Mouse (Mus musculus) cerebellum, postnatal 25 days (tissue): ENCODE measurements around the gene Cdhr2.

Experiments
- DNase-seq, 2 experiments: peaks; one replicate each; pipeline ENCODE4 v3.0.0; 2021; ENCODE audit warnings: mixed read lengths in 2 of 2

The Cdhr2 gene

DNA sequence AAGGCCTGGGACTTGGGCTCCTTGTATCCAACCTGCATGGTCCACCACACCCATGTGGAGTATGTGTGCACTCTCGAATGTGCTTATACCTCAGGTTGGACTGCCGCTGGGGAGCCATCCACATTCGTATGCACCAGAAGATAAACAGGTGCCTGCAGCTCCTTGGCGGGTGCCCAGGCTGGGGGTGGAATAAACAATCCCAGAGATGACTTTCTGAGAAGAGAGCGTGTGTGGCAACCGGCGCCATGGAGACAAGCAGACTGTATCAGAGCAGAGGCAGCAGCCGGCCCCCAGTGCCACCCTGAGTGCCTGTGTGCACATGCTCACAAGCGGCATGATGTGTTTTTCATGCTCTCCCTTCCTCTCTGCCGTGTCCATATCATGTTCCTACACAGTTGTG, 51.4 kb downstream of the Cdhr2 start:
- peak; percentile 70 to 82 for DNase-seq

DNA sequence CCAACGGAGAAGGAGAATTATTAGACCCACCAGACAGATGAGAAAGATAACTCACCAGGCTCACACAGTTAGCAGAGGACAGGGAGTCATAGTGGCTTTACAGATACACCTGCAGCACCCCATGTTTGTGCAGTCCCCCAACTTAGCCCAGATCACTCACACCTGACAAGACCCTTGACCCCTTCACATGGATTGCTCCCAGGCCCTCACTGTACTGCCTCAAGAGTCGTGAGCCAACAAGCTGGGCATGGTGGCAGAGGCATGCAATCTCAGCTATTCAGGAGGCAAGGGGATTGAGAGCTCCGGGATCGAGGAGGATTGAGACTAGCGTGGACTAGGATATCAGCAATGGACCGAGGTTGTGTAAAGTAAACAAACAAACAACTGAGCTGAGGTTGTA, 52.5 kb downstream of the Cdhr2 start:
- no peak for DNase-seq

DNA sequence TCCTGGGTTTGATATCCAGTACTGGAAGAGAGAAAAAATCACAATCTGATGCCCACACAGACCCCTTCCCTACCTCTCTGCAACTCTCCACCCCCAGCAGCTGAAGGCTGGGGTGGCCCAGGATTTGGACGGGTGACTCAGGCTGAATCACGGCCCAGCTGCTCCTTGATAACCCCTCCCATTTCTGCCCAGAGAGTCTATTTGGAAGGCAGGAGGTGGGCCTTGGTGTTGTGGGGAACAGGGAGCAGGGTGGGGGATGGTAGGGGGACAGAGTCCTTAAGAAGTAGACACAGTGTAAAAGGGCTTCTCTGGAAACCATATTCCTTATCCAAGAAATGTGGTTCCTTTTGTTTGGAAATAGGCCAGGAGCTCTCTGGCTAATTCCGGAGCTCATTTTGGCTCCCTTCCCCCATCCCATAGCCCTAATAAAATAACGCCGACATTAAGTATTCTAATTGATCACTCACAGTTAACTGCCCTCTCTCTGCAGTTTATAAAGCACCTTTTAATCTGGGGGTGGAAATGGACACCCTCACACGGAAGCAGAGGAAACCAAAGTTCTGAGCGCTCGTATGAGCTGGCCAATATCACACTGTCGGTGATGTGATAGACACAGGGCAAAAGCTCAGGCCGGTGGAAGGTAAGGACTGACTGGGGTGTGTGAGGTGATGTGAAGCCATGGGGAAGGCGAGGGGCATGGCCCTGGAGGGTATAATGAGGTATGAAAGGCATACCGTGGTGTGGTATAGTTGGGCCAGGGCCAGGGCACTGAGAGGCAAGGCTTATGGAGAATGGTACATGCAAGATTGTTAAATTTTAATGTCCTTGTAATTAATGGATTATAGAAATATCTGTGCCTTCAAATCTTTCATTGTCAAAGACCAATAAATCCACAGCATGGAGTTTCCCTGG, 53.2 kb downstream of the Cdhr2 start:
- DNase-seq = peak; percentile 47 to 60

DNA sequence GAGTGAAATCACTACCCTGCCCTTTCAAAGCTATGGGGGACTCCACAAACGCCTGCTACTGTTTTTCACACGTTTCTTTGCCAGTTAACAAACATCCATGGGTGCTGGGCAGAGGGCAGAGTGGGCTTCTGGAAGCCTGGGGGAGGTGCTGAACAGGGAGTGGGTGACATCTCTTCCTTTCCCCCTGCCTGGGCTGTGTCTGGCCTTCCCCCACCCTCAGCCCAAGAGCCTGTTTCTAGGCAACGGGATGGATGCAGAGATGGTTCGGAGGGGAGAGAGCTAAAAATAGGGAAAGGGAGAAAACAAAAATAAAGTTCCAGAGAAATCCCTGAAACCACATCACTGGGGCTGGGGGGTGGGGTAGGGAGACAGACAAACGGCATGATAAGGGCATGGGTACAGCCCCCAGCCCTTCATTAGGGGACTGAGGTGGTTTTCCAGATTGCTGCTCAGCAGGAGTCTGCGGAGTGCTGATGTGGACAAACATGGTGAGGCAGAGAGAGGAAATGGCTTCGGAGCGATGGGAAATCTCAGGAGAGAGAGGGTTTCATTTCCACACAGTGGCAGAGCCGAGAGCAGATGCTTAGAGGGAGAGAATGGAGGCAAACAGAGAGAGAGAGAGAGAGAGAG, 54.1 kb downstream of the Cdhr2 start:
- peak; percentile 54 to 60 for DNase-seq

DNA sequence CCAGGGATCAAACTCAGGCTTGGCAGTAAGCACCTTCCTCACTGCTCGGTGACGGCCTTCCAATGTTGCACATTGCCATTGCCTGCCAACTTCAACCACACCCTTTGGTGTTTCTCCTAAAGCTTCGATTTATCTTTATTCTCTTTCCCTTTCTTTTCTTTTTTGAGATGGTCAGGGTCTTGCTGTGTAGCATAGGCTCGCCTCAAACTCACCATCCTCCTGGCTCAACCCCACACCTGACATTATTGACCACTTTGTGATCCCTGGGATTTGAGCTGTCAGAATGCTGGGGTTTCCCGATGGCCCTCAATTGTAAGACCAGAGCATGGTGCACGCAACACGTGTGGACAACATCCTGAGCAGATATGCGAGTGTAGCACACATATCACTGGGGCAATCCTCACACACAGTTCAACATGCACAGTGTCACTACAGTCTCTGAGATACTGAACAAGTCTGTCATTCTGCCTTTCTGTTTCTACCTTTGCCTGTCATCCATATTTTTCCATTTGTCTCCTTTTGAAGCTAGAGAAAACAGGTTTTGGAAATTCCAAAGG, 55.0 kb downstream of the Cdhr2 start:
- DNase-seq = peak; percentile 33 to 36

DNA sequence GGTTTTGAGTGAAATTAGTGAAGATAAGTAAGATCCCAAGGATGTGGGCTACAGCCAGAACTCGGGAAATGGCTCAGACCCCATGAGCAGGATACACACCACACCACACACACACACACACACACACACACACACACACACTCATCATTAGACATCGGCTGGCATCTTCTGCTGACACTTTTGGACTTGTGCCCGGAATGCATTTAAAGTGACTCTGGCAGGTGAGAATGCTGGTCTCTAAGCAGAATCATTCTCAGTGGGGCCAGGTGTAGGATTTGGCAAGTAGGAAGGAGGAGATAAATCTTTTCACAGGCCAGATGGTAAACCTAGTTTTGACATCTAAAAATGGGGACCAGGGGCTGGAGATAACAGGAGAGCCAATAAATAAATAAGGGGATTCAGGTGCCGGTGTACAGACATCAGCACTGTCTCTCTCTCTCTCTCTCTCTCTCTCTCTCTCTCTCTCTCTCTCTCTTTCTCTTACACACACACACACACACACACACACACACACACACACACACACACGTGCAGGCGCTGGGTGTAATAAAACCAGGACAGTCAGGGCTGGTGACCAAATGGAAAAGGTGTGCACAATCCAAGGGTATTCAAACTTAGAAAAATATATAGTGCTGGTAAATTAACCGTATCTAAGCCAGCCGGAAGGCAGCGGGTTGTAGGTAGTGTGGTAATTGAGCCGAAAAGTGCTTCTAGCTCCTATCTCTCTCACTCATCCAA, 56.0 kb downstream of the Cdhr2 start:
- peak; percentile 79 to 88 for DNase-seq

DNA sequence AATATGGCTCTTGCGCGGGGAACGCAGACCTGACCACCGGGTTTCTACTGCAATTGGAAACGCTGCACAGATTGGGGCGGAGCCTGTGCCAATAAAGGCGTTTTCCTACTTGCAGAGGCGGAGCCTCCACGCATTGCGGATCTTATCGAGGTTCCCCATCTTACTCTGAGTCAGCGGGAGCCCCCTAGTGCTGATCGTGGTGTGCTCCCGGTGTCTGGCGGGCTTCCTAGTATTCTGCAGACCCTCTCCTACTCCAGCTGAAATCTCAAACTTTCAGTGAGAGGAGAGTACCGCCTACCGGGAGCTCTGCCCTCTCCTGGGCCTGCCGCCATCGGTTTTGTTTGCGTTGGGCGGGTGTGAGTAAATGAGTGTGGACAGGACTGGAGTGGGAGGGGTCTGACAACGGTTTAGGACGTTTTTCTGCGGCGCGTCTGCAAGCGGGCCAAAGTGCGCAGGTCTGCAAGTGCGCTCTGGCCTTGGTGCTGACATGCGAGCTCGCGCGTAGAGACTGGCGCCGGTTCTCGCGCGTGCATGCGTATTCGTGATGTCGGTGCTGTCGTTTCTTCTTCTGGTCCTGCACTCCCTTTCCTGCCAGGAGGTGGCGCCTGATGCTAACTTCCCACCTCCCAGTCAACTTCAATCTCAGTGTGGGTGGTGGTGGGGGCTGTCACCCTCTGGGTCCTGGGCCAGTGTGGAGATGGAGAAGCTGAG, 56.9 kb downstream of the Cdhr2 start:
- peak; percentile 97 to 98 for DNase-seq

DNA sequence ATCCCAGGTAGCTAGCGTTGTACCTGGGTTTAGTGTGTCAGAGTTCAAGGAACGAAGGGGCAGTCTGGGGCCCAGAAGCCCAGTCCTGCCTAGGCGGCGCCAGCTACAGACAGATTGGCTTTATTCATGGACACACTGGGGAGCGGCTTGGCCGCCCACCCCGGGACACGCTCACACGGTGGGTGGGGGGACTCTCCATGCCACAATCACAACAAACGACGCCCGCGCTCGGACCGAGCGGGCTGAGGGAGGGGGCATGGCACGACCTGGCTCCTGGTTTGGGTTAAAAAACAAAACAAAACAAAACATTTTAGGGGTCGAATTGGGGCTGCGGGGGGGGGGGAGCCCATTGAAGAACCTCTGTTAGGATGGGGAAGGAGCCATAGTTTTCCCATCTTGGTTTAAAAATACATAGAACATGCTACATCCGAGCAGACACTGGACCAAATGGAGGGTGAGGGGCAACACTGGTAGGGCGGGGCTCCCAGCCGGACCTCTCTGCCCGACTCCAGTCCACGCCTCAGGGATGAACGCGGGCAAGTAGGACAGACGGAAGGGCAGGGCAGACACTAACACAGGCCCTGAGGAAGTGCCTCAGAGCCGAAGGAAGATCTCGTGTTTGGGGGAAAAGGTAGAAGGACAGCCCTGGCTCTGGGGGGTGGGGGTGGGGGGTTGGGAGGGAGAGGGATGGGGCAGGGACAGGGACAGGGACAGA, 57.7 kb downstream of the Cdhr2 start:
- DNase-seq = peak; percentile 49 to 58

DNA sequence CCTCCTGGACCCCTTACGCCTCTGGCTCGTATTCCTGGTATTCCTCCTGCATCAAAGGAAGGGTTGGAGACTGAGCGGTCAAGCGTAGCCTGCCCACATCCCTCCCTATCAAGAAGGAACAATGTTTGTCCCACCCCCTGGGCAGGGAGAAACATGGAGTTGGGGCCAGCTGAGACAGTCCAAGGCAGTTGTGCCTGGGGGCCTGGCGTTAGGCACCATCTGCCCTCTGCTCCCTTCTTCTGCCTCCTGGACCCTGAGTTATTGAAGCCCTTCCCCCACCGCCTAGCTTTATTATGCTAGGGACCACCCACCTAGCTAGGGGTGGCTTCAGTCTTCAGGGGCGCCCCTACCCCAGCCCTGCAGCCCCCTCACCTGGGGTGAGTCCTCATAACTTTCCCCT, 58.2 kb downstream of the Cdhr2 start:
- DNase-seq = peak; percentile 50 to 55

DNA sequence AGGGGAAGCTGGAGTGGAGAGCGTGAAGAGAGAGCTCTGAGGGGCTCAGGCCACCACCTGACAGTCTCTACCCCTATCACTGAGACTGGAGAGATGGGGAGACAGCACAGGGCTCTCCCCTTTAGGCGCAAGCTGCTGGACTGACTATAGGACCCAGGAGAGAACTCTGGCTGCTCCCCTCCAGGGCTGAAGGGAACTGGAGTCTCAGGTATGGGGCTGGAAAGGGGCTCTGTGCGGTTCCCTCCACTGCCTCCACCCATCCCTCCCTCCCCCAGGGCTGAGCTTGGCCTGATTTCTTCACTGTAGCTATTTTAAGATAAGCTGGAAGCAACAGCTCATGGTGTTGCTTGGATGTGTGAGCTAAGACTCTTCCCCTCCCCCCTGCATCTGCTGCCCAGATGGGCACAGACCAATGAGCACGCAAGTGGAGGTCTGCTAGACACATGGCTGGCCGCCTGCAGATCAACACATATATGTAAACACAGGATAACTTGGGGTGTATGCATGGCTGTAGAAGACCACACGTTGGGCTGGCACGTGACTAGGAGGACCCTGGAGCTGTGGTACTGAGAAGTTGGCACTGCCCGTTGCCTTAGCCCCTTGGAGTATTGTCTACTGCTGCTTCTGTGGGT, 59.0 kb downstream of the Cdhr2 start:
- DNase-seq = peak; percentile 68 to 79

DNA sequence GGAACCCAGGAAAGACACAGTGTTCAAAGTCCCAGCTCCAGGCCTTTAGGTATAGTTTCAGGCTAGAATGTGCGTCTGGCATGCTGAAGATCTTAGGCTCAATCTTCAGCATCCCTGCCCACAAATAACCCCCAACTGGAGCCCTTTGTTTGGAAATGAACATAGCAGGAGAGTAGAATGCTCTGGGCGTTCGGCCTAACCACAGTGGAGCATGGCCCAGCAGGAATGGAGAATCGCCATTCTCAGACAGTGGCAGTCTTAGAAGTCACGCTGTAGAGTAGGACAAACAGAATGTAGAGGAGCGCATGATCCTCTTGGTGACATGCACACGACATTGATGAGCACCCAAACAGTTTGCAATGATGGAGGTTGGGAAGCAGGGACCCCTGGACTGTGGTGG, 59.6 kb downstream of the Cdhr2 start:
- DNase-seq = peak; percentile 38 to 41

DNA sequence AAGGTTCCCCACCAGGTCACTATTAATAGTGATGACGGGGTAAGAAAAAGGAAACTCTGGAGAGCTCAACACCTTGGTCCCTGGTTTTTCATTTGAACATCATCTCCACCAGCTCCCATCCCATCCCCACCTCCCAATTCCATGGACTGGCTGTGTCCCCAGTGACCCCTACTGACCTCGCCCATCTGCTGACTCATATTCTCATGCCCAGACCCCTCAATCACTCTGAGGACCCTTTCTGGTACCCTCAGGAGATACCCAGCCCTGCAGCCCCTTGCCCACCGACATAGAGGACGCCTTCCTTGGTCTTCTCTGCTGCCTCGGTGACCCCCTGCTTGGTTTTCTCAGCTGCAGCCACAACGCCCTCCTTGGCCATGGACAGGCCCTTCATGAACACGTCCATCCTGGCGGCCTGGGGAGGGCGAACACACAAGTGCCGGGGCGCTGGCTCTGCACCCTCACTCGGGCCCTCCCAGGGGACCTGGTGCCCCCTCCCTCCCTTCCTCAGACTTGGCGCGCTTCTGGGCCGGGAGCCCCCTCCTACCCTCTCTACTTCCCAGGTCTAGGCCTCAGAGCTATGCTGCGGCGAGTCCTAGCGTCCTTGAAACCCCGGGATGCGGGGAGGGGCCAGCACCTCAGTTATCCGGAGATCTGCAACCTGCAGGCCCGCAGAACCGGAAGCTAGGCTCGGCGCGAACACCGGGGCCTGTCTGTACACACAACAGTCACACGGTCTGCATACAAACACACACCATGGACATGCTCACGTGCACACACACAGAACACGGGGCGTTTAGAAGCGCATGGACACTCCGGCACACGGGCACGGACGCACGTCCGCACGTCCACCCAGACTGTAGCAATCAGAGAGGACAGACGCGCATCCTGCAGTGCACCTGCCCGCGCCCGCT, 64.3 kb downstream of the Cdhr2 start:
- DNase-seq = peak; percentile 79

DNA sequence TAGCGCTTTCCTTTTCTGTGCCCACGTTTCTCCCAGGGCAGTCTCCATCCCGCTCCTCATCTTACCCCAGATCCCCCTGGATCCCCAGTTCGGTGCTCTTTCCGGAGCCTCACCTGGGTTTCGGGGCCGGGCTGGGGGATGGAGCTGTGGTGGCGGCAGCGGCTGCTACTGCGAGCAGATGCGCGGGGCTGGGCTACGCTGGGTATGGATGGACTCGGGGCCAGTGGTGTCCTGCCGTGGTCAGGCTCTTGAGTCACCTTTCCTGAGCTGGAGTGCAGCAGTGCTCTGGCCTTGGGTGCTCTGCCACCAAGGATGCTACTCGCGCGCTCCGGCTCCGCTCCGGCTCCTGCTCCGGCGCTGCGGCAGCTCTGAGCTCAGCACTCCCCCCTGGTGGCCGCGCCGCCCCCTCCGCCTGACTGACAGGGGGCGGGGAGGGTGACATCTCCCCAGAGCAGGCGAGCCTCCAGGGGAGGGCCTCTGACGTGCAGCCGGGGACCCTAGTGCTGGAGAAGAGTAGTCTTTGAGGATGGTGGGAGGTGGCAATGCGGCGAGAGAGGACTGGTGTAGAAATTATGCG, 65.0 kb downstream of the Cdhr2 start, which contains the start of gene Sncb:
Sncb (minus strand) TSS at position 404 of the 577 bp plus-strand sequence.
- peak; percentile 95 to 96 for DNase-seq

DNA sequence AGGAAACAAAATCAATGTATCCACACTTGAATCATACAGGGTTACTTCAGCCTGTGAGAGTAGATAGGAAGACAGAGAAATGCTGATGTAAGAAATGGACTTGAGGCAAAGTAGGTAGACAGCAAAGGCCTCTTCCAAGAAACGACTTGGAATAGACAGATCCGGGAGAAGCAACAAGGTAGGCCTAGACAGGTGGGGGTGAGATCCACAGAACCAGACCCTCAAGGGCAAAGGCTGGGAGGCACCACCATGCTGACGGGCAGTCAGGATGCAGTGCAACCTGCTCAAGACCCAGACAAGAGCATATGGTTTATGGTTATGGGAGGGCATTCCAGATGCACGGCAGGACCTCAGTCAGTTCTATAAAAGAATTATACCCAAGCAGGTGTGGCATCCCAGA, 65.8 kb downstream of the Cdhr2 start:
- peak in 1 of 2 experiments; percentile 19 for DNase-seq

DNA sequence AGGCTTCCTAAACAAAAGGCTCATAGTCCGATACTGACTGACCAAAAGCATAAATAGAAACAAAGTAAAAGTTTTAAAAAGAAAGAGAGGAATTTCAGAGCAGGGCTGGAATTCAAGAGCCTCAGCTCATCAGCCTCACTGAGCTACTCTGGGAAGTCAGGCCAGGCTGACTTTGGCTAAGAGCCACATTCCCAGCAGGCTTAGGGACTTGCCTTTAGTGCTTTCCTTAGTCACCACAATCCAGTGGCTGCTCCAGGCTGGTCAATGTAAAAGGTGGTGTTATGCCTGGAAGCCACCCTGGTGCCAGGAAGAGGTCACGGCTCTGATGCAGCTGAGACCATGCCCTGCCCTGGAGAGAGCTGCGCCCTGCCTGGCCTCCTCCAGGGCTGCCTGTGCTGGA, 79.3 kb downstream of the Cdhr2 start:
- DNase-seq = peak; percentile 82 to 89

DNA sequence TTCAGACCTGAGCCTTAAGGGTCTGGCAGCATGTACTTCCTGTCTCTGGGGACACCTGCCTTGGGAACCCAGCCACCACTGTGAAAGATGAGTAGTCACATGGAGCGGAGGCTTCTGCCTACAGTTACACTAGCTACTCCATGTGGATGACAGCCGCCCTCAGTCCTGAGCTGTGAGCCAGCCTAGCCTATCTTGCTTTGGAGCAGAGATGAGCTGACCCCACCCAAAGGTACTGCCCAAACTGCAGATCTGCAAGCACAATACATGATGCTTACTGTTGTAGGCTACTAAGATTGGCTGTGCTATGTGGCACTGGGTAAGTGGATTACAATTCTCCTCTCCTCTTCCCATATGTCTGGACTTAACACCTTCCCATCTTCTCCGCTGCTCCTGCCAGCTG, 79.8 kb downstream of the Cdhr2 start:
- DNase-seq = peak in 1 of 2 experiments; percentile 41

DNA sequence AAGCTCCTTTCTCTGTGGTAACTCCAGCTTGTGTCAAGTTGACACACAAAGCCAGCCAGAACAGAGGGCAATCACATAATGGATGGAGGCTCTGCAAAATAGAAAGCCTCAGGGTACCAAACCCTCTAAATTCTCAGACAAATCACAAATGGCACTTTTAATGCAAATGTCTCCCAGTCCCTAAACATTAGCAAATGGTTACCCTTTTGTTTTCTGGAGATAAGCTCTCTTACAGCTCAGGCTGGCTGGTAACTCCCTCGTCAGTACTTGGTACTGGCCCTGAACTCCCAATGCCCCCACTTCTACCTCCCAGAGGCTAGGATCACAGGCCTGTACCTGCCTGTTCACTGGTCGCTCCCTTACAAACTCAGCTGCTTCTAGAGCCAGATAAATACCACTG, 82.0 kb downstream of the Cdhr2 start:
- no peak for DNase-seq

DNA sequence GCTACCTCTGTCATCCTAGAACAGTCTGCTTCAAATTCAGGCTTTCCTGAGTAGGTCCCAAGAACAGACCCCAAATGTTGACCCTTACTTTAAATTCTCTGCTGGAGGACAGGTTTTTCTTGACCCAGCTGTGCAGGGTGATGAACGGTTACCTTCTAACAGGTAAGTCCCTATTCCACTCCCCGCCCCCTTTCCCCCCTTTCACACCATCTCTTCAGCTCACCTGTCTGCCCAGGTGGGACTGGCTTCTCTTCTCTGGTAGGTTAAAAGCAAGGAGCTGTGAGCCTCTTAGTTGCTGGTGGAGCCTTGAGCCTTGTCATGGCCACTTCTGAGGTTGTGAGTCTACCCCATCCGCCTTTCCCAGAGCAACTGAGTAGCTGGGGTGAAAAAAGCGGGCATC, 82.4 kb downstream of the Cdhr2 start, which contains the start of gene Eif4e1b:
Eif4e1b (plus strand) TSS at position 301 of the 400 bp plus-strand sequence.
- no peak for DNase-seq
